Mouse (Mus musculus): Measurements from ENCODE around the gene Chd3. TPM values are rescaled to one million over a fixed set of nuclear protein-coding genes. Genes with fewer than 3 reads are reported as not detected.

Gene Chd3
- total and polyA plus RNA-seq, 3 experiments, result 31.9 to 92.0 (median 66.4) TPM

DNA sequence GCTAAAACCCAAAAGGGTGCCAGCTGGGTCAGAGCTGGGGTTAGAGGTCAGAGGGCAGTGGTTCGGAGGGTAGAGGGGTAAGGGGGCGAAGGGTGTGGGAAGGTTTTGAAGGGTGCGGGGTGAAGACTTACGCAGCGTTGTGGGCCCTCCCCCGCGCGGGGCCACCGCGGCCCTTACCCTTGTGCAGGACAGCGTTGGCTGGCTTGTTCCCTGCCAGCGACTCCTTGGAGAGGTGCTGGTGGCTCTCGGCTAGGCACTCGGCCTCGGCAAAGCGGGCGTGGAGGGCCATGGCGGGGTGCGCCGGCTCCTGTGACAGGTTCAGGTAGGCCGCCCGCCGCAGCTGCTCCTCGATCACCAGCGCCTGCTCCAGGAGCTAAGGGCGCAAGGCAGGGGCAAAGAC lies 22.8 kb downstream of the Chd3 start:
- no peak overlapping the region for H3K4me3 ChIP-seq (replicated peaks in 1 of 3; ENCODE audit: low read depth in 2 of 3, low read length in 2 of 3, poor library complexity in 1 of 3)
- peaks cover 0 to 11% of the 10 kb centered on the region in 2 experiments; a peak in 2 of 4 replicates for H3K4me1 ChIP-seq (ENCODE audit: control insufficient read depth in 1 of 2, insufficient read depth in 2 of 2)
- peaks cover 53 to 89% of the 10 kb centered on the region in 2 experiments for H3K36me3 ChIP-seq (replicated peaks in 1 of 2; ENCODE audit: control insufficient read depth in 1 of 2, insufficient read depth in 1 of 2, low read length in 1 of 2)
- DNase-seq (ENCODE audit: extremely low read depth), result no peak
- dilution Hi-C loops (cut with MboI; ENCODE audit: extremely low pct_ligation_motif_present, extremely low pct_unique_long_range_greater_than_20kb, low sequenced_read_pairs) (no loop called here), in situ Hi-C loops (cut with MboI; ENCODE audit: low pct_ligation_motif_present, low pct_unique_long_range_greater_than_20kb, low sequenced_read_pairs) (no loop called here)
- no peak overlapping the region for H3K27ac ChIP-seq (ENCODE audit: insufficient read depth, low read depth)
- H3K9me3 ChIP-seq (replicated peaks; ENCODE audit: low read length), result no peaks in the 10 kb centered on the region
- TF ChIP-seq CHD2 (IDR thresholded peaks at IDR 0.05; ENCODE audit: low read length) (no peak), HCFC1 (IDR thresholded peaks at IDR 0.05; ENCODE audit: low read depth, low read length) (no peak), CHD1 (IDR thresholded peaks at IDR 0.05; ENCODE audit: low read depth, low read length) (no peak)
- no peaks in the 10 kb centered on the region for H3K27me3 ChIP-seq (replicated peaks)
- H3K9ac ChIP-seq (ENCODE audit: insufficient read depth, low read depth), result no peak overlapping the region
- H3K4me2 ChIP-seq (ENCODE audit: insufficient read depth, low read depth, poor library complexity, severe bottlenecking), result no peak overlapping the region
- H3K79me2 ChIP-seq (replicated peaks; ENCODE audit: control insufficient read depth, extremely low read depth, insufficient read depth, poor library complexity, severe bottlenecking), result no peaks in the 10 kb centered on the region

DNA sequence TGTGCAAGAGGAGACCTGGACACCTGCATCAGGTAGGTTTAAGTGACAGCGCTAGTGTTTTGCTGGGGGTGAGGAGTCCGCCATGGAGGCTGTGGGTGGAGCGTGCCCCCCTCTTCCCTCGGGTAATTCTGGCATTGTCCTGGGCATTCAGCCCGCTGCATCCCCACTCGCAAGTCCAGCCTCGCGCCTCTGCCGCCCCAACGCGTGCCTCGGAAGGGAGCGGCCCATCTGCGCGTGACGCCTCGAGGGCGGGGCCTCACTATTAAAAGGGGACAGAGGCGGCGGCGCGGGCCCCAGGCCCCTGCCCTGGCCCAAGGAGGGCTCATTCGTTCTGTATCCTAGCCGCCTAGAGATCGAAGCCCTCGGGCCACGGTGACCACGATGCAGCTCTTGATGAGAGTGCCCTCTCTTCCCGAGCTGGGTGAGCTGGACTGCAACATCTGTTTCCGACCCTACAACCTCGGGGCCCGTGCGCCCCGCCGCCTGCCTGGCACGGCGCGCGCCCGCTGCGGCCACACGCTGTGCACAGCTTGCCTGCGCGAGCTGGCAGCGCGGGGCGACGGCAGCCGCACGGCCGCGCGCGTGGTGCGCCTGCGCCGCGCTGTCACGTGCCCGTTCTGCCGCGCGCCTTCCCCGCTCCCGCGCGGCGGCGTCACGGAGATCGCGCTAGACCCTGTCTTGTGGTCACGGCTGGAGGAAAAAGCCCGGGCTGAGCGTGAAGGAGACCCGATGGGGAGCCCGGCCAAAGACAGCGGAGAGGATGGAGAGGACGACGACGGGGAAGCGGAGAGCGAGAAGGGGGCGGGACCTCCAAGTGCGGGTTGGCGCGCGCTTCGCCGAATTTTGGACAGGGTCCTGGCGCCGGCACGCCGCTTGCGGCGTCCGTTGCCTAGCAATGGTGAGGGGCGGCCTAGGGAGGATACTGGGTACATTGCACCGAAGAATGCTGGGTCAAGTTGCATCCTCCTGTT lies 28.8 kb downstream of the Chd3 start, which contains the start of gene Rnf227:
Gene Rnf227, plus strand, starts transcription at position 301 of the 971 bp plus-strand sequence.
- TF ChIP-seq UBTF (IDR thresholded peaks at IDR 0.05; ENCODE audit: low read depth, low read length) (no peak), NRF1 (IDR thresholded peaks at IDR 0.05; ENCODE audit: low read depth, low read length) (peak; percentile 80), POLR2A (IDR thresholded peaks at IDR 0.05; ENCODE audit: low read depth, low read length) (no peak), TCF12 (IDR thresholded peaks at IDR 0.05; ENCODE audit: low read depth, low read length) (no peak), ZNF384 (IDR thresholded peaks at IDR 0.05; ENCODE audit: low read depth, low read length) (no peak), BHLHE40 (IDR thresholded peaks at IDR 0.05; ENCODE audit: low read depth, low read length) (peak; percentile 46; the same call in 1 of the 2 replicates), MAZ (IDR thresholded peaks at IDR 0.05; ENCODE audit: low read depth, low read length) (no peak), USF1 (IDR thresholded peaks at IDR 0.05; ENCODE audit: low read depth, low read length) (peak; percentile 62; the same call in 1 of the 2 replicates), MYC (IDR thresholded peaks at IDR 0.05; ENCODE audit: low read depth, low read length) (no peak), MXI1 (IDR thresholded peaks at IDR 0.05; ENCODE audit: low read depth, low read length) (no peak), E2F4 (IDR thresholded peaks at IDR 0.05; ENCODE audit: insufficient replicate concordance, low read depth, low read length) (no peak), SIN3A (IDR thresholded peaks at IDR 0.05; ENCODE audit: low read length) (no peak), SMC3 (IDR thresholded peaks at IDR 0.05; ENCODE audit: low read depth, low read length) (no peak)
- Histone ChIP-seq H3K9ac (ENCODE audit: insufficient read depth, low read depth) (no peak within 1 kb of the TSS), H3K27me3 (replicated peaks) (no peaks in the 10 kb centered on the region), H3K4me1 (ENCODE audit: control insufficient read depth in 1 of 2, insufficient read depth in 2 of 2) (peaks cover 0 to 6% of the 10 kb centered on the region in 2 experiments; a peak in 2 of 4 replicates), H3K4me2 (ENCODE audit: insufficient read depth, low read depth, poor library complexity, severe bottlenecking) (no peak within 1 kb of the TSS), H3K27ac (ENCODE audit: insufficient read depth, low read depth) (no peak within 1 kb of the TSS), H3K9me3 (replicated peaks; ENCODE audit: low read length) (peaks cover 5% of the 10 kb centered on the region), H3K79me2 (replicated peaks; ENCODE audit: control insufficient read depth, extremely low read depth, insufficient read depth, poor library complexity, severe bottlenecking) (no peaks in the 10 kb centered on the region), H3K36me3 (replicated peaks in 1 of 2; ENCODE audit: control insufficient read depth in 1 of 2, insufficient read depth in 1 of 2, low read length in 1 of 2) (peaks cover 9 to 49% of the 10 kb centered on the region in 2 experiments), H3K4me3 (replicated peaks in 1 of 3; ENCODE audit: low read depth in 2 of 3, low read length in 2 of 3, poor library complexity in 1 of 3) (peak within 1 kb of the TSS in 1 of 3 experiments; percentile 20)
- no peak for DNase-seq (ENCODE audit: extremely low read depth)
- in situ Hi-C loops (cut with MboI; ENCODE audit: low pct_ligation_motif_present, low pct_unique_long_range_greater_than_20kb, low sequenced_read_pairs) (no loop called here), dilution Hi-C loops (cut with MboI; ENCODE audit: extremely low pct_ligation_motif_present, extremely low pct_unique_long_range_greater_than_20kb, low sequenced_read_pairs) (no loop called here)

All from CH12.LX (cell line).